ENCODE assay signal across 8 mouse cellular contexts in genomic region chr10:7391561-7391934, GRCm38 (mm10).
DNase-seq lines count a peak whose midpoint lies in the region; ATAC-seq and TF ChIP-seq lines count a peak whose summit lies in the region.

No protein-coding gene starts in this region.

- H3K27ac ChIP-seq in left cerebral cortex, adult 2 months: no peak overlapping the region
- no peak overlapping the region for H3K27ac ChIP-seq in liver, embryonic 14.5 days

- no peak for TF ChIP-seq CTCF in left cerebral cortex, adult 2 months (IDR thresholded peaks at IDR 0.05)
- TF ChIP-seq CTCF in liver, embryonic 14.5 days (IDR thresholded peaks at IDR 0.05; ENCODE audit: low read depth): no peak

- peaks cover 36% of the 10 kb centered on the region for H3K27me3 ChIP-seq in liver, embryonic 14.5 days (ENCODE audit: control insufficient read depth, insufficient read depth, low read length)

- no peaks in the 10 kb centered on the region for H3K4me1 ChIP-seq in liver, embryonic 14.5 days (replicated peaks; ENCODE audit: control insufficient read depth in 2 of 2, insufficient read depth in 2 of 2, low read length in 1 of 2)

- WGBS in liver, embryonic 14.5 days (ENCODE audit: insufficient replicate concordance): under 1% methylated on average over 20 of the region's 20 CpGs

- DNase-seq in left cerebral cortex, adult 2 months (ENCODE audit: extremely low spot score in 1 of 2, low spot score in 2 of 2): no peak
- DNase-seq in left cerebral cortex, postnatal 14 days (ENCODE audit: low spot score in 2 of 2): no peak
- peak; percentile 56 for DNase-seq in embryo, embryonic 10.5 days (ENCODE audit: low spot score)
- no peak for DNase-seq in liver, embryonic 14.5 days (ENCODE audit: low read depth in 3 of 3, low spot score in 3 of 3)
- DNase-seq in thymus, postnatal 4 days: peak; percentile 38
- DNase-seq in left cerebral cortex, postnatal 10 days (ENCODE audit: extremely low spot score in 1 of 2, low spot score in 2 of 2): no peak
- no peak for DNase-seq in left cerebral cortex, adult 9 months (ENCODE audit: low spot score in 2 of 2)

- peak overlapping the region; percentile 50 for H3K4me3 ChIP-seq in left cerebral cortex, adult 2 months
- H3K4me3 ChIP-seq in liver, embryonic 14.5 days (ENCODE audit: insufficient read depth in 1 of 2, low read depth in 2 of 2, low read length in 2 of 2): peak overlapping the region; percentile 33 to 47

- intact Hi-C loops in left cerebral cortex, adult 2 months (cut with DNase I): no loop called here
- intact Hi-C loops in left cerebral cortex, postnatal 14 days (cut with DNase I): no loop called here
- intact Hi-C loops in left cerebral cortex, postnatal 10 days (cut with DNase I): no loop called here

- no peaks in the 10 kb centered on the region for H3K36me3 ChIP-seq in liver, embryonic 14.5 days (replicated peaks; ENCODE audit: control insufficient read depth, insufficient read depth, low read depth)

- peak overlapping the region; percentile 68 for H3K4me2 ChIP-seq in liver, embryonic 14.5 days (ENCODE audit: low read depth)

- H3K9me3 ChIP-seq in liver, embryonic 14.5 days (ENCODE audit: control insufficient read depth, low read length): no peaks in the 10 kb centered on the region

- no peak overlapping the region for H3K9ac ChIP-seq in liver, embryonic 14.5 days (replicated peaks)

- ATAC-seq in hematopoietic stem cell, adult 5-6 weeks (replicated peaks in 1 of 2; ENCODE audit: insufficient read depth in 1 of 2, low FRiP score in 2 of 2, low TSS enrichment in 1 of 2, low read depth in 1 of 2, poor library complexity in 2 of 2, severe bottlenecking in 2 of 2): peak; percentile 28 to 46
- ATAC-seq in liver, embryonic 14.5 days (ENCODE audit: insufficient read depth): no peak

- TF ChIP-seq EP300 in liver, embryonic 14.5 days (IDR thresholded peaks at IDR 0.05; ENCODE audit: low read depth): no peak

Comparison
In these comparisons a context has a peak if more than half of its experiments do, and no peak if none do; other contexts are left out.
1. DNase-seq: peak in embryo, embryonic 10.5 days (single experiment) and thymus, postnatal 4 days (single experiment); none in left cerebral cortex, adult 2 months (0 of 2), left cerebral cortex, postnatal 14 days (0 of 2), liver, embryonic 14.5 days (0 of 3), left cerebral cortex, postnatal 10 days (0 of 2) and left cerebral cortex, adult 9 months (0 of 2).